Mouse (Mus musculus) CD4-positive, CD25-positive, alpha-beta regulatory T cell, adult 2 months (primary cell): ENCODE data around the gene Cdr2.
"Not testable (repeated sequence)": the region's sequence is repeated elsewhere in the genome, so short reads cannot be mapped to it uniquely, and the experiment has no call there.

Experiments
- DNase-seq: peaks from one replicate; pipeline ENCODE4 v3.0.0-alpha.2; 2012; ENCODE audit warnings: low read depth, low spot score

The Cdr2 gene

GRCm38 (mm10) chr7:120972471-120972870, 9.6 kb downstream of the Cdr2 start:
- DNase-seq = not testable (repeated sequence)

GRCm38 (mm10) chr7:120970112-120970511, 12.0 kb downstream of the Cdr2 start:
- DNase-seq = no peak

DNA sequence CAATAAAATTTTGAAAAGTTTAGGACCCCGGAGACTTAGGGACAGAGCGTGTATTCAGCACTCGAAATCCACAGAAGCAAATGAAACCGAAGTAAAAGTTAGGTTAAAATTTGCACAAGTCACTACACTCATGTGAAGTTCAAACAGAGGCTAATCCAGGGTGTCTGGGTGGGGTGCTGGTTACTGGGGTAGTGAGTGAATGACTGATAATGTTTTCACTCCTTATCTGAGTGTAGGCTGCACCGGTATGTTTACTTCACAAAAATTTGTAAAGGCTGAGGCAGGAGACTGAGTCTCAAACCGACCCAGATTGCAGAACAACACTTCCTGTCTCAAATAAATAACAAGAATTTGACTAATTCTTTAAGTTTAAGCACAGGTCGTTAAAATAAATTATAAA, 12.9 kb downstream of the Cdr2 start:
- no peak for DNase-seq

GRCm38 (mm10) chr7:120963126-120963525, 19.0 kb downstream of the Cdr2 start:
- no peak for DNase-seq

DNA sequence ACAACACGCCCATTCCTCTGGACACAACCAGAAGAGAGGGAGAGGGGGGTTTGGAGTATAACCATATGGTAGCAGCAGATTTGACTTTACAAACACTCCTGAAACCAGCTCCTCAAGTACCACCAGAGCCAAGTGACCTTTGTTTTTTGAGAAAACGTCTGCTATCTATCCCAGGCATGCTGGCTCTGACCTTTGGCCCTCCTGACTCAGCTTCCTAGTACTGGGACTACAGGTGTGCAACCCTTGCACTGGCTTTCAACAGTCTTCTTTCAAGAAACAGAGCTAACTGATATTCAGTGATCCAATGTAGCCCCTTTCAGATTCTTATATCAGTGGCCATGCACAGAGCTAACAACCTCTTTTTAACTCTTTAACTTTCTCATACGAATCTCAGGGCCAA, 20.2 kb downstream of the Cdr2 start:
- no peak for DNase-seq

- DNase-seq = peak; percentile 45
Measured at GRCm38 (mm10) chr7:120960601-120961000, 21.5 kb downstream of the Cdr2 start.

- DNase-seq = no peak
Measured at GRCm38 (mm10) chr7:120960116-120960515, 22.0 kb downstream of the Cdr2 start.

- not testable (repeated sequence) for DNase-seq
Measured at GRCm38 (mm10) chr7:120953591-120953990, 28.5 kb downstream of the Cdr2 start.

DNA sequence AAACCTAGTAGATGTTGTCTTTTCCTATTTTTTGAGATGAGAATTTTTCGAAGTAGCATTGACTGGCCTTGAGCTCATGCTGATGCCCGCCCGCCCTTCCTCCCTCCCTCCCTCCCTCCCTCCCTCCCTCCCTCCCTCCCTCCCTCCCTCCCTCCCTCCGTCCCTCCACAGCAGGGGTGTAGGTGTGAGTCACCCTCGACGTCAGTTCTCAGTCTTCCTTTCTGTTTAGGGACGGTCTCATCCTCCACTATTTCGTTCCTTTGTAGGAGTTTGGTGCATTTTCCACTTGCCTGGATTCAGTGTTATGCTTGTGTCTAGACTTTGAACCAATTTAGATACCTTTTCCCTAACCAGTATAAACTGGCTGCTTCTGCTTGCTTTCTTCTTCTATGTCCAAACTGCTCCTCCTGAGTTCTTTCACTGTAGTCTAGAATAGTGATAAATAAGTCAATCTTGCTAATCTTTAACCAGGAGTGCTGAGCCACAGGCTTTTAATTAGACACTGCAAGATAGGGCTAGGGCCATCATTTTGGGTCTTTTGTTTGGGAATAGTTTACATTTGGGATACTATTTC, 38.1 kb downstream of the Cdr2 start:
- no peak for DNase-seq

- DNase-seq = no peak
Measured at GRCm38 (mm10) chr7:120942506-120942905, 39.6 kb downstream of the Cdr2 start.

- DNase-seq = no peak
Measured at GRCm38 (mm10) chr7:120941214-120941613, 40.9 kb downstream of the Cdr2 start.

- DNase-seq = no peak
Measured at GRCm38 (mm10) chr7:120940343-120940742, 41.8 kb downstream of the Cdr2 start.

DNA sequence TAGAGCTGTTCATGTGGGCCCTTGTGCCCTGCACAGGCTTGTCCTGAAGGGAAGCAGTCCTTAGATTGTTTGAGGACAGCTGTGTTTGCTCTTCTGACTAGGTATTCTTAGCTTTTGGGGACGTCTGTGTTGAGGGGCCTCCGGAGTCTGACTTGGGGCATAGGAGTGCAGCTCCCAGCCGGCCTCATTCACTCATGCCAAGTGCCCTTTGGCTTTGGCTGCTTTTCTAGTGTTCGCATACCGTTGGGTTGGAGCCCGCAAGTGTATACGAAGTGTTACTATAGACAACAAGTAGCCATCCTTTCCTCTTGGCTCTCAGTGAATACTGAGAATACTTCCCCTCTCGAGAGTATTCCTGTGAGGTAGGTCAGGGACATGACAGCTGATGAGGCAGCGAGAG, 43.9 kb downstream of the Cdr2 start:
- no peak for DNase-seq

DNA sequence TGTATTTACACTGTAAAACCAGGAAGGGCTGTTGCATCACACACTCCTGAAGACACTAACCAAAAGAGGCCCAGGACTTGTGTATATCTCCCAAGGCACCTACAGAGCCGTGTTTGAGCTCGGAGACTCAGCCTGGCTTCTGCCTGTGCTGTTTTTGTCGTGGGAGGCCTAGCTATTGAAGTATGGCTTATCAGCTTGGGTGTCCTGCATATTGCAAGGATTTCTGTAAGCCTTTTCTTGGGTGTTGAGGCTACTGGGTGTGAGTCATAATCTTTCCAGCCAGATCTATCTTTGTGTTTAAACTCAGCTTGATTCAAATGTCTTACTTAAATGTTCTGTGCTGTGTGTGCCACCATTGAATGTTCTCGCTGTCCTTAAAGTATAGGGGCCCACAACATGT, 45.6 kb downstream of the Cdr2 start:
- DNase-seq = no peak

- peak; percentile 77 for DNase-seq
Measured at GRCm38 (mm10) chr7:120934716-120935115, 47.4 kb downstream of the Cdr2 start.

GRCm38 (mm10) chr7:120933680-120934195, 48.4 kb downstream of the Cdr2 start:
- no peak for DNase-seq

- DNase-seq = no peak
Measured at GRCm38 (mm10) chr7:120933110-120933509, 49.0 kb downstream of the Cdr2 start.

- peak; percentile 94 for DNase-seq
Measured at GRCm38 (mm10) chr7:120918526-120918962, 63.6 kb downstream of the Cdr2 start.

DNA sequence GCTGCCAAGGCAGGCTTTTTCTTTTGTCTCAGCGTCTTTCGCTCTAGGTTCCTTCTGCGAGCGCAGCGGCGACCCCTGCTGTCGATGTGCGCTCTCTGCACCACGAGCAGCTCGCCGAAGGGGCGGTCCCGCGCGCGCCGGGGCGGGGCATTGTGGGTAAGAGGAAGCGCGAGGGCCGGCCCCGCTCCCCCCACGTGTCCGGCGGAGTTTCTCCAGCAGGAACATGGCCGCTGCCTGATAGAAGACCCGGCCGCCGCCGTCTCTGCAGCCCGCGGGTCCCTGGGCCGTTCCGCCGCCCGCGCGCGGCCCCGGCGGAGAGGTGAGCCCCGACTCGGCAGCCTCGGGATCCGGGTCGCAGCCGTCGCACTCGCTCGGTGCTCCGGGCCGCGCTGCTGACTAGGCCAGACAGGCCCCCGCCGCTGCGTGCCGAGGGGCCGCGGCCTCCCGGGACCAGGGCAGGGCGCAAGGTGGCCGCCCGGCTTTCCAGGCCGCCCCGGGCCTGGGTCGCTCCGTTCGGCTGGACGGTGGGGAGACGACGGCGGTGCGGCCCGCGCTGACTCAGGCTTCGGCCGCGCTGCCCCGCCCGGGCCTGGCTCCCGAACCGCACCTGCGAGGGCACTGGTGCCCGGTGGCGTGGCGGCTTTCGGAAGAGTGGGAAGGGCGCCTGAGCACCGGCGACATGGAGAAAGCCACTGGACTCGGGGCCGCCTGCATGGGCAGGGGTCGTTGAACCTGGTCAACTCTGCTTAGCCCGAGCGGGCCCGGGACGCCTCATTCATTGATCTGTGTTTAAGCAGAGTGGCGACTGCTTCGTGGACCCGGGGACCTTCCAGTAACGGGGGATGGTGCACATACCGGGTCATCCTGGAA, 64.3 kb downstream of the Cdr2 start, which contains the start of gene Polr3e:
TSS of gene Polr3e (plus strand) at position 153 of the 870 bp plus-strand sequence.
- peak; percentile 99 for DNase-seq

GRCm38 (mm10) chr7:120917279-120917591, 64.9 kb downstream of the Cdr2 start:
- DNase-seq = no peak

DNA sequence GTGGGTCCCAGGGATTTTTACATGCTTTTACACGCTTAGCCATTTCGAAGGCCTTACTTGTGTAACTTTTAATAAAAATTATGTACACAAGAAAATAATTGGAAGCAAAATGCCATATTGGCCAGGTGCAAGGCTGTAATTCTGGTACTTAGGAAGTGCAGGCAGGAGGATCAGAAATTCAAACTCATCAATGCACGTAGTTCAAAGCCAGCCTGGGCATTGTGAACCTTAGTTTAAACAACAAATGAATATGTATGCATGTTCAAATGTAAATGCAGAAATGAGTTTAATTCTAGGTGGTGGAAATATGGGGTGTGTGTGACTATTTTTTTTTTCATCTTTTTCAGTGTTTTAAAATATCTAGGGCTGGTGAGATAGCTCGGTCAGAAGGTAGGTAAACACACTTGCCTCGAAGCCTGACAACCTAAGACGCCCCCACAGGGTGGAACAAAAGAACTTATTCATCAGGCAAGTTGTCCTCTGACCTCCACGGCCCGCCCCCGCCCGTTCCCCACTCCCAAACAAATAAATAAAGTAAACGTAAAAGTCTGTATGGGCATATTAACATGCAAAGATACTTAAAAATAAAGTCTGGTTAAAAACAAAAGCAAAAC, 65.7 kb downstream of the Cdr2 start:
- no peak for DNase-seq

GRCm38 (mm10) chr7:120913332-120913731, 68.8 kb downstream of the Cdr2 start:
- peak; percentile 42 for DNase-seq
